Mouse (Mus musculus) erythroblast, embryonic 14.5 days (primary cell): ENCODE measurements around the gene Mrps2.

Experiments used
- GATA1 ChIP-seq: IDR thresholded peaks from 2 replicates; pipeline ENCODE4 v1.6.1; 2012; ENCODE audit warnings: low read length, inconsistent platforms, mixed read lengths
- TAL1 ChIP-seq: IDR thresholded peaks from 3 replicates; pipeline ENCODE4 v1.6.1; 2012; ENCODE audit warnings: low read length, inconsistent platforms, mixed read lengths

DNA sequence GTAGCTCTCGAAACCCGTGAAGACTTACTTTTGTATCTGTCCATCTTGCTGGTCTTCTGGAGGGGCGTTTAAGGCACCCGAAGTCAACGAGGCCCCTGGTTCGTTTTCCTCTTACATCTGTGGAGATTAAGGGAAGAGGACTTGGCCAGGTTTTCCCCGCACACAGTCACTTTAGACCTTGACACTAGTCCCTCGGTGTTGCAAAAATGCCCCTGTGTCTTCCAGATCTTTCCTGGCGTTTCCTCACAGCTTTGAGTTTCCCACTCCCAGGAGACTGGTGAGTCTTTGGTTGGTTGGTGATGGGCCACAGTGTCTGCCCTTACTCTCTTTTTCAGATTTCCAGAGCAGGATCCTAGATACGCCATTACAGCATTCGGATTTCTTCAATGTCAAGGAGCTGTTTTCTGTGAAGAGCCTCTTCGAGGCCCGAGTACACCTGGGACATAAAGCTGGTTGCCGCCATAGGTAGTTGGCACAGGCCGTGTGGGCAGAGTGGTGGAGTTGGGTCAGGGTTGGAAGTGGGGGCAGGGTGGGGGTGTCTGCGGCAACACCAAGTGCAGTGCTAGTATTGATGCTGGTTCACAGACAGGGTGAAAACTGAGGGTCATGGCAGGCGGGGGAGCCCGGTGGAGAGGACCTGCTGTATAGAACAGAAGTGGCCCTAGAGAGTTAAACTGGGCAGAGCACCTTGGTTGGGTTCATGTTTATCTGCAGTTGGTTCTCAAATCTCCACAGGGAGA, 790 bp downstream of the Mrps2 start:
- TF ChIP-seq GATA1 (no peak), TAL1 (no peak)
